Mouse (Mus musculus): Measurements from ENCODE around the gene Gm14569. TPM values are rescaled to one million over a fixed set of nuclear protein-coding genes. Genes with fewer than 3 reads are reported as not detected.
A peak's percentile ranks its signal among the peaks of the same experiment; 100 is the strongest.

Gene Gm14569
- polyA plus RNA-seq (2014; fragmentation: Nextera tagmentation; extraction: Ambion mirVana), result not detected in 2 replicates

- Histone ChIP-seq H3K9ac (ENCODE audit: low read length) (no peak within 1 kb of the TSS), H3K36me3 (ENCODE audit: control insufficient read depth, insufficient read depth, low read length) (no peaks in the 10 kb centered on the region), H3K9me3 (ENCODE audit: control insufficient read depth, low read length) (no peaks in the 10 kb centered on the region), H3K4me2 (no peak within 1 kb of the TSS), H3K4me3 (ENCODE audit: low read depth, low read length) (no peak within 1 kb of the TSS), H3K27ac (ENCODE audit: low read depth, low read length) (no peak within 1 kb of the TSS), H3K27me3 (ENCODE audit: control insufficient read depth, insufficient read depth, low read length) (no peaks in the 10 kb centered on the region), H3K4me1 (ENCODE audit: control insufficient read depth, insufficient read depth, low read length) (no peaks in the 10 kb centered on the region)
- DNase-seq (ENCODE audit: low spot score, missing footprints) (no peak), ATAC-seq (ENCODE audit: low FRiP score) (no peak)
- WGBS, result 93% methylated on average over 4 of the region's 4 CpGs
Measured at GRCm38 (mm10) chrX:36491730-36492129, at the start of gene Gm14569. Gene Gm14569 (minus strand): TSS chrX:36491830.

- no peaks in the 10 kb centered on the region for H3K4me1 ChIP-seq (ENCODE audit: control insufficient read depth, insufficient read depth, low read length)
- 14% methylated on average over 4 of the region's 4 CpGs for WGBS
- no peaks in the 10 kb centered on the region for H3K36me3 ChIP-seq (ENCODE audit: control insufficient read depth, insufficient read depth, low read length)
- H3K4me2 ChIP-seq, result no peak overlapping the region
- ATAC-seq (ENCODE audit: low FRiP score) (no peak), DNase-seq (ENCODE audit: low spot score, missing footprints) (peak; percentile 97)
- H3K27me3 ChIP-seq (ENCODE audit: control insufficient read depth, insufficient read depth, low read length), result no peaks in the 10 kb centered on the region
- H3K27ac ChIP-seq (ENCODE audit: low read depth, low read length), result no peak overlapping the region
- H3K9me3 ChIP-seq (ENCODE audit: control insufficient read depth, low read length), result no peaks in the 10 kb centered on the region
- H3K4me3 ChIP-seq (ENCODE audit: low read depth, low read length), result no peak overlapping the region
- no peak overlapping the region for H3K9ac ChIP-seq (ENCODE audit: low read length)
Measured at GRCm38 (mm10) chrX:36534514-36534913, 42.9 kb upstream of the Gm14569 start.

- Histone ChIP-seq H3K9ac (ENCODE audit: low read length) (no peak overlapping the region), H3K9me3 (ENCODE audit: control insufficient read depth, low read length) (no peaks in the 10 kb centered on the region), H3K4me2 (no peak overlapping the region), H3K4me1 (ENCODE audit: control insufficient read depth, insufficient read depth, low read length) (no peaks in the 10 kb centered on the region), H3K36me3 (ENCODE audit: control insufficient read depth, insufficient read depth, low read length) (no peaks in the 10 kb centered on the region), H3K27ac (ENCODE audit: low read depth, low read length) (no peak overlapping the region), H3K4me3 (ENCODE audit: low read depth, low read length) (no peak overlapping the region), H3K27me3 (ENCODE audit: control insufficient read depth, insufficient read depth, low read length) (no peaks in the 10 kb centered on the region)
- DNase-seq (ENCODE audit: low spot score, missing footprints) (no peak), ATAC-seq (ENCODE audit: low FRiP score) (no peak)
- WGBS, result 77% methylated on average over 4 of the region's 4 CpGs
Measured at GRCm38 (mm10) chrX:36533744-36534143, 42.1 kb upstream of the Gm14569 start.

GRCm38 (mm10) chrX:36530251-36530650, 38.6 kb upstream of the Gm14569 start:
- ATAC-seq (ENCODE audit: low FRiP score) (no peak), DNase-seq (ENCODE audit: low spot score, missing footprints) (no peak)
- no peak overlapping the region for H3K27ac ChIP-seq (ENCODE audit: low read depth, low read length)
- no peaks in the 10 kb centered on the region for H3K9me3 ChIP-seq (ENCODE audit: control insufficient read depth, low read length)
- no peaks in the 10 kb centered on the region for H3K36me3 ChIP-seq (ENCODE audit: control insufficient read depth, insufficient read depth, low read length)
- H3K4me2 ChIP-seq, result no peak overlapping the region
- no peak overlapping the region for H3K4me3 ChIP-seq (ENCODE audit: low read depth, low read length)
- H3K27me3 ChIP-seq (ENCODE audit: control insufficient read depth, insufficient read depth, low read length), result no peaks in the 10 kb centered on the region
- no peak overlapping the region for H3K9ac ChIP-seq (ENCODE audit: low read length)
- no peaks in the 10 kb centered on the region for H3K4me1 ChIP-seq (ENCODE audit: control insufficient read depth, insufficient read depth, low read length)
- 83% methylated on average over 5 of the region's 5 CpGs for WGBS

- no peak for ATAC-seq (ENCODE audit: low FRiP score)
- Histone ChIP-seq H3K9ac (ENCODE audit: low read length) (no peak overlapping the region), H3K9me3 (ENCODE audit: control insufficient read depth, low read length) (no peaks in the 10 kb centered on the region), H3K4me1 (ENCODE audit: control insufficient read depth, insufficient read depth, low read length) (no peaks in the 10 kb centered on the region), H3K4me3 (ENCODE audit: low read depth, low read length) (no peak overlapping the region), H3K27ac (ENCODE audit: low read depth, low read length) (no peak overlapping the region), H3K4me2 (no peak overlapping the region), H3K27me3 (ENCODE audit: control insufficient read depth, insufficient read depth, low read length) (no peaks in the 10 kb centered on the region), H3K36me3 (ENCODE audit: control insufficient read depth, insufficient read depth, low read length) (no peaks in the 10 kb centered on the region)
- no peak for DNase-seq (ENCODE audit: low spot score, missing footprints)
- WGBS, result 66% methylated on average over 5 of the region's 5 CpGs
Measured at GRCm38 (mm10) chrX:36523729-36524128, 32.1 kb upstream of the Gm14569 start.

GRCm38 (mm10) chrX:36513726-36514125, 22.1 kb upstream of the Gm14569 start:
- no peaks in the 10 kb centered on the region for H3K36me3 ChIP-seq (ENCODE audit: control insufficient read depth, insufficient read depth, low read length)
- H3K27ac ChIP-seq (ENCODE audit: low read depth, low read length), result no peak overlapping the region
- no peak overlapping the region for H3K9ac ChIP-seq (ENCODE audit: low read length)
- no peak overlapping the region for H3K4me2 ChIP-seq
- H3K27me3 ChIP-seq (ENCODE audit: control insufficient read depth, insufficient read depth, low read length), result no peaks in the 10 kb centered on the region
- H3K4me3 ChIP-seq (ENCODE audit: low read depth, low read length), result no peak overlapping the region
- WGBS, result 54% methylated on average over 8 of the region's 8 CpGs
- H3K4me1 ChIP-seq (ENCODE audit: control insufficient read depth, insufficient read depth, low read length), result no peaks in the 10 kb centered on the region
- DNase-seq (ENCODE audit: low spot score, missing footprints) (no peak), ATAC-seq (ENCODE audit: low FRiP score) (no peak)
- no peaks in the 10 kb centered on the region for H3K9me3 ChIP-seq (ENCODE audit: control insufficient read depth, low read length)

GRCm38 (mm10) chrX:36513231-36513630, 21.6 kb upstream of the Gm14569 start:
- Histone ChIP-seq H3K9me3 (ENCODE audit: control insufficient read depth, low read length) (no peaks in the 10 kb centered on the region), H3K27me3 (ENCODE audit: control insufficient read depth, insufficient read depth, low read length) (no peaks in the 10 kb centered on the region), H3K36me3 (ENCODE audit: control insufficient read depth, insufficient read depth, low read length) (no peaks in the 10 kb centered on the region), H3K4me1 (ENCODE audit: control insufficient read depth, insufficient read depth, low read length) (no peaks in the 10 kb centered on the region), H3K27ac (ENCODE audit: low read depth, low read length) (no peak overlapping the region), H3K4me3 (ENCODE audit: low read depth, low read length) (no peak overlapping the region), H3K4me2 (no peak overlapping the region), H3K9ac (ENCODE audit: low read length) (no peak overlapping the region)
- DNase-seq (ENCODE audit: low spot score, missing footprints) (no peak), ATAC-seq (ENCODE audit: low FRiP score) (no peak)
- 68% methylated on average over 9 of the region's 9 CpGs for WGBS

GRCm38 (mm10) chrX:36506863-36507262, 15.2 kb upstream of the Gm14569 start:
- Histone ChIP-seq H3K36me3 (ENCODE audit: control insufficient read depth, insufficient read depth, low read length) (no peaks in the 10 kb centered on the region), H3K4me2 (no peak overlapping the region), H3K4me3 (ENCODE audit: low read depth, low read length) (no peak overlapping the region), H3K9me3 (ENCODE audit: control insufficient read depth, low read length) (no peaks in the 10 kb centered on the region), H3K4me1 (ENCODE audit: control insufficient read depth, insufficient read depth, low read length) (no peaks in the 10 kb centered on the region), H3K27me3 (ENCODE audit: control insufficient read depth, insufficient read depth, low read length) (no peaks in the 10 kb centered on the region), H3K27ac (ENCODE audit: low read depth, low read length) (no peak overlapping the region), H3K9ac (ENCODE audit: low read length) (no peak overlapping the region)
- 56% methylated on average over 6 of the region's 6 CpGs for WGBS
- no peak for DNase-seq (ENCODE audit: low spot score, missing footprints)
- ATAC-seq (ENCODE audit: low FRiP score), result no peak

- WGBS, result 27% methylated on average over 3 of the region's 3 CpGs
- Histone ChIP-seq H3K4me3 (ENCODE audit: low read depth, low read length) (no peak overlapping the region), H3K4me2 (no peak overlapping the region), H3K9me3 (ENCODE audit: control insufficient read depth, low read length) (no peaks in the 10 kb centered on the region), H3K27ac (ENCODE audit: low read depth, low read length) (no peak overlapping the region), H3K4me1 (ENCODE audit: control insufficient read depth, insufficient read depth, low read length) (no peaks in the 10 kb centered on the region), H3K36me3 (ENCODE audit: control insufficient read depth, insufficient read depth, low read length) (no peaks in the 10 kb centered on the region), H3K9ac (ENCODE audit: low read length) (no peak overlapping the region), H3K27me3 (ENCODE audit: control insufficient read depth, insufficient read depth, low read length) (no peaks in the 10 kb centered on the region)
- ATAC-seq (ENCODE audit: low FRiP score) (no peak), DNase-seq (ENCODE audit: low spot score, missing footprints) (no peak)
Measured at GRCm38 (mm10) chrX:36489506-36489905, 2.1 kb downstream of the Gm14569 start.

- Histone ChIP-seq H3K27me3 (ENCODE audit: control insufficient read depth, insufficient read depth, low read length) (no peaks in the 10 kb centered on the region), H3K4me3 (ENCODE audit: low read depth, low read length) (no peak overlapping the region), H3K4me1 (ENCODE audit: control insufficient read depth, insufficient read depth, low read length) (no peaks in the 10 kb centered on the region), H3K9ac (ENCODE audit: low read length) (no peak overlapping the region), H3K4me2 (no peak overlapping the region), H3K27ac (ENCODE audit: low read depth, low read length) (no peak overlapping the region), H3K9me3 (ENCODE audit: control insufficient read depth, low read length) (no peaks in the 10 kb centered on the region), H3K36me3 (ENCODE audit: control insufficient read depth, insufficient read depth, low read length) (no peaks in the 10 kb centered on the region)
- 38% methylated on average over 7 of the region's 7 CpGs for WGBS
- DNase-seq (ENCODE audit: low spot score, missing footprints), result no peak
- no peak for ATAC-seq (ENCODE audit: low FRiP score)
Measured at GRCm38 (mm10) chrX:36487996-36488395, 3.6 kb downstream of the Gm14569 start.
